In the genomic region with DNA sequence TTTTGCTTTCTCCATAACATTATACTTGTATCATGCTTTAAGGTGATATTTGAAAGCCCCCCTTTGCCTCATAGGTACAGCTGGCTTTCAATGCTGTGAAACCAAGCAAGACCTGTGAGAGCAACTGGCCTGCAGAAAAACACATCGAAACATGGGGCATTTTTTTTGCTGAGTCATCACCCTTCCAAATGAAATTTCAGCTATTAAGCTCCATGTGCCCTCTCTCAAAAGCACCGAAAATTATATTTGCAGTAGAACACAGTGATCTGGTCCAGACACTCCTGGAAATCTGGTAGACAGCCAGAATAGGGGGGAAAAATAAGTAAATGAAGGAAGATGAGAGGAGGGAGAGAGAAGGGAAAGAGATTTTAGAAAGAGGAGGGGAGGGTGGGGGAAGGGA, we compare ENCODE assay signal across 25 mouse cellular contexts.
DNase-seq lines count a peak whose midpoint lies in the region; ATAC-seq and TF ChIP-seq lines count a peak whose summit lies in the region.
"Had no signal": no experiment of that assay in that cellular context is flagged by ENCODE, and none has a peak within 500 bp of the region (broad histone marks: within the 10 kb centered on the region; RNA-seq: fewer than 3 reads in every experiment).

No protein-coding gene starts in this region.

- no peak for TF ChIP-seq CTCF in layer of hippocampus, adult 2 months (conservative IDR thresholded peaks at IDR 0.05)
- TF ChIP-seq CTCF in ES-Bruce4 (IDR thresholded peaks at IDR 0.05; ENCODE audit: low read depth, low read length) = no peak

- H3K9me3 ChIP-seq in heart, embryonic 12.5 days (replicated peaks) = no peaks in the 10 kb centered on the region
- no peaks in the 10 kb centered on the region for H3K9me3 ChIP-seq in ES-Bruce4 (replicated peaks; ENCODE audit: control insufficient read depth, insufficient read depth, low read length, poor library complexity, severe bottlenecking)
- H3K9me3 ChIP-seq: hindbrain, embryonic 13.5 days; kidney, embryonic 15.5 days; limb, embryonic 10.5 days; limb, embryonic 15.5 days; liver, embryonic 13.5 days; neural tube, embryonic 15.5 days had no signal

- H3K27ac ChIP-seq in heart, embryonic 12.5 days (ENCODE audit: poor library complexity, severe bottlenecking) = 0 out of 2 replicates have a peak overlapping the region, but pooled peaks have one; percentile 39
- peak overlapping the region; percentile 51; the same call in 1 of the 2 replicates for H3K27ac ChIP-seq in layer of hippocampus, adult 2 months
- peak overlapping the region; percentile 55 for H3K27ac ChIP-seq in ES-Bruce4 (ENCODE audit: insufficient read depth, low read length)
- H3K27ac ChIP-seq: hindbrain, embryonic 13.5 days; kidney, embryonic 15.5 days; limb, embryonic 10.5 days; limb, embryonic 15.5 days; macrophage; neural tube, embryonic 15.5 days had no signal

- intact Hi-C loops in heart, postnatal 10 days (cut with DNase I) = no loop called here

- DNase-seq in heart, postnatal 10 days = no peak
- DNase-seq in layer of hippocampus, adult 2 months (ENCODE audit: low spot score in 2 of 2) = no peak
- no peak for DNase-seq in layer of hippocampus, adult 9-11 months
- peak; percentile 75 for DNase-seq in MN1 (ENCODE audit: low spot score)
- no peak for DNase-seq in urinary bladder, postnatal 25 days (ENCODE audit: low spot score)
- DNase-seq: adrenal gland, postnatal 25 days; B cell, adult 2 months; gastrocnemius, postnatal 25 days; heart, postnatal 36 days; kidney, adult 18-20 months; kidney, postnatal 25 days; liver, embryonic 13.5 days; lung, adult 18-20 months; right cerebral cortex, postnatal 14 days; thymus, postnatal 14 days had no signal

- no peak for TF ChIP-seq EP300 in ES-Bruce4 (IDR thresholded peaks at IDR 0.05; ENCODE audit: insufficient read depth, low read depth, low read length)

- H3K27me3 ChIP-seq in heart, embryonic 12.5 days (replicated peaks) = no peaks in the 10 kb centered on the region
- no peaks in the 10 kb centered on the region for H3K27me3 ChIP-seq in ES-Bruce4 (ENCODE audit: control insufficient read depth, insufficient read depth, low read length, poor library complexity, severe bottlenecking)
- H3K27me3 ChIP-seq: hindbrain, embryonic 13.5 days; kidney, embryonic 15.5 days; limb, embryonic 15.5 days; liver, embryonic 13.5 days; neural tube, embryonic 15.5 days had no signal

- no peaks in the 10 kb centered on the region; the same call in 1 of the 2 replicates for H3K36me3 ChIP-seq in heart, embryonic 12.5 days
- H3K36me3 ChIP-seq in ES-Bruce4 (ENCODE audit: control insufficient read depth, insufficient read depth, low read length, poor library complexity, severe bottlenecking) = no peaks in the 10 kb centered on the region
- H3K36me3 ChIP-seq: hindbrain, embryonic 13.5 days; kidney, embryonic 15.5 days; limb, embryonic 10.5 days; limb, embryonic 15.5 days; liver, embryonic 13.5 days; neural tube, embryonic 15.5 days had no signal

- H3K4me1 ChIP-seq in heart, embryonic 12.5 days (replicated peaks) = peaks cover 37% of the 10 kb centered on the region
- no peaks in the 10 kb centered on the region for H3K4me1 ChIP-seq in ES-Bruce4 (ENCODE audit: control insufficient read depth, insufficient read depth, low read length)
- H3K4me1 ChIP-seq: hindbrain, embryonic 13.5 days; kidney, embryonic 15.5 days; limb, embryonic 10.5 days; limb, embryonic 15.5 days; neural tube, embryonic 15.5 days had no signal

- no peak overlapping the region for H3K4me2 ChIP-seq in heart, embryonic 12.5 days
- H3K4me2 ChIP-seq: hindbrain, embryonic 13.5 days; kidney, embryonic 15.5 days; limb, embryonic 15.5 days; liver, embryonic 13.5 days; neural tube, embryonic 15.5 days had no signal

- 90% methylated on average over 2 of the region's 2 CpGs for WGBS in heart, embryonic 12.5 days

- TF ChIP-seq POLR2A in ES-Bruce4 (IDR thresholded peaks at IDR 0.05; ENCODE audit: insufficient read depth, low read length) = no peak

- H3K9ac ChIP-seq in heart, embryonic 12.5 days = no peak overlapping the region
- H3K9ac ChIP-seq in ES-Bruce4 (ENCODE audit: low read depth, poor library complexity, severe bottlenecking) = no peak overlapping the region
- H3K9ac ChIP-seq: hindbrain, embryonic 13.5 days; kidney, embryonic 15.5 days; limb, embryonic 15.5 days; liver, embryonic 13.5 days; neural tube, embryonic 15.5 days had no signal

- no peak for ATAC-seq in heart, embryonic 12.5 days (ENCODE audit: insufficient number of reproducible peaks, low FRiP score)
- ATAC-seq: forebrain, embryonic 14.5 days; lung, postnatal 0 days had no signal

- H3K4me3 ChIP-seq in heart, embryonic 12.5 days = no peak overlapping the region
- H3K4me3 ChIP-seq in layer of hippocampus, adult 2 months = no peak overlapping the region
- H3K4me3 ChIP-seq in ES-Bruce4 (ENCODE audit: low read depth, low read length) = no peak overlapping the region
- H3K4me3 ChIP-seq: hindbrain, embryonic 13.5 days; kidney, embryonic 15.5 days; limb, embryonic 10.5 days; limb, embryonic 15.5 days; liver, embryonic 13.5 days; neural tube, embryonic 15.5 days had no signal
